Mouse (Mus musculus) lung, embryonic 16.5 days (tissue): ENCODE measurements around the gene Lyzl4. TPM values are rescaled to one million over a fixed set of nuclear protein-coding genes. Genes with fewer than 3 reads are reported as not detected.

ENCODE experiments used
- ATAC-seq: fragments of 200-750 bp; cut with Nextera tagmentation; 2 replicates; pipeline ENCODE4 v1.8.0; 2017; ENCODE audit warnings: low read depth, mild to moderate bottlenecking, moderate library complexity
- H3K27ac ChIP-seq: fragments of 300-500 bp; sonication (generic); 2 replicates; pipeline ENCODE4 v1.5.1; 2014; ENCODE audit warnings: mild to moderate bottlenecking, control low read depth, low read length
- H3K27me3 ChIP-seq: fragments of 300-500 bp; sonication (generic); 2 replicates; pipeline ENCODE4 v1.6.1; 2014; ENCODE audit warnings: low read depth, low read length, mixed read lengths; ENCODE audit not compliant: control insufficient read depth, insufficient read depth
- H3K36me3 ChIP-seq: fragments of 300-500 bp; sonication (generic); 2 replicates; pipeline ENCODE4 v1.6.1; 2014; ENCODE audit warnings: low read length; ENCODE audit not compliant: control insufficient read depth, insufficient read depth
- H3K4me1 ChIP-seq: fragments of 300-500 bp; sonication (generic); replicated peaks from 2 replicates; pipeline ENCODE4 v1.6.1; 2014; ENCODE audit warnings: low read length, mixed read lengths; ENCODE audit not compliant: control insufficient read depth, insufficient read depth
- H3K4me2 ChIP-seq: fragments of 300-500 bp; sonication (generic); 2 replicates; pipeline ENCODE4 v1.6.1; 2014; ENCODE audit warnings: low read depth, low read length, control low read depth
- H3K4me3 ChIP-seq: fragments of 300-500 bp; sonication (generic); 2 replicates; pipeline ENCODE4 v1.5.1; 2014; ENCODE audit warnings: mild to moderate bottlenecking, low read length, control low read depth
- H3K9ac ChIP-seq: fragments of 300-500 bp; sonication (generic); 2 replicates; pipeline ENCODE4 v1.6.1; 2014; ENCODE audit warnings: low read length, control low read depth
- H3K9me3 ChIP-seq: fragments of 300-500 bp; sonication (generic); 2 replicates; pipeline ENCODE4 v1.6.1; 2016; ENCODE audit warnings: low read length; ENCODE audit not compliant: control insufficient read depth
- WGBS: fragments of 180-500 bp; shearing (Covaris S2); extraction: QIAGEN DNeasy Blood & Tissue Kit; methylation state at CpG from one replicate; pipeline ENCODE4 v1.1.7; 2014; 5-methylcytosine and 5-hydroxymethylcytosine counted together
- polyA plus RNA-seq: library from polyadenylated mRNA; unstranded; fragments of >200 nt; fragmentation: Nextera tagmentation; extraction: Ambion mirVana; gene quantifications from 2 replicates; pipeline ENCODE4 v1.2.1, GENCODE M21; 2015

Lyzl4 gene
- polyA plus RNA-seq, 1 experiment from 2014 or later: not detected

DNA sequence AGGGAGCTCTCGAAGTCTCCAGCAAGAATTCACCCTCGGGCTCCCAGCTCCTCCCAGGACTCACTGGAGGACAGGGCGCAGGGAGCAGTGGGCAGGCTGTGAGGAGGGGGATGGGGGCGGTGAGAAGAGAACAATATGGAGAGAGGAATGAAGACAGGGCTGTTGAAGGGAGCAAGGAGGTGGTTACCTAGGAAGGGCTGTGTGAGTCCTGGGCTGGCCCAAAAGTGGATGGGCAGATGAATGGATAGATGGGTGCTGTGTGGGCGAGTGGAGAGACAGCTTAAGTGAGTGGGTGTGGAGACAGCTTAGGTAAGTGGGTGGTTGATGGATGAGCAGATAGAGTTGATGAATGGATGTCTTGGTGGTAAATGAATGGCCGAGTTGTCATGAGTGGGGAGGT lies 21.6 kb upstream of the Lyzl4 start:
- 63% methylated on average over 6 of the region's 6 CpGs for WGBS

DNA sequence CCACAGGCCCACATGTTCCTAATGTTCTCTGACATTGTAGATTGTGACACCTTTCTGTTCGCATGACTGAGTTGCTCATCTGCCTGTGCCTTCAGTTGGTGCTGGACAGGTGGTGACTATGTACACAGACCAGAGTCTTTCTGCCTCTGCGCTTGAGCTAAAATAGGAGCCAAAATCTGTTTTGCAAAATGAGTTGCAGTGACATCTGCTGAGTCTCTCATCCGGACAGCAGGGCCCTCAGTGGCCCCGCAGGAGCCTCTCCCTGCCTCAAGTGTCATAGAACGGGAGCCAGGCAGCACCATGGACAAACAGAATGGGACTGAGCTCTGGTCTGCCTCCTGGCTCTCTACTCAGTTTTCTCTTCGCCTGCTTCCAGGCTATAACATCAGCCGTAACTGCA lies 17.9 kb upstream of the Lyzl4 start:
- Histone ChIP-seq H3K9me3 (no peaks in the 10 kb centered on the region), H3K4me3 (no peak overlapping the region), H3K4me1 (peaks cover 3% of the 10 kb centered on the region; the same call in 1 of the 2 replicates), H3K27ac (no peak overlapping the region), H3K9ac (no peak overlapping the region), H3K27me3 (no peaks in the 10 kb centered on the region), H3K36me3 (no peaks in the 10 kb centered on the region), H3K4me2 (no peak overlapping the region)
- WGBS: 64% methylated on average over 7 of the region's 7 CpGs
- no peak for ATAC-seq

More for the DNA sequence above, 21.6 kb upstream of the Lyzl4 start:
- Histone ChIP-seq H3K27me3 (peaks cover 11% of the 10 kb centered on the region), H3K4me3 (no peak overlapping the region), H3K36me3 (no peaks in the 10 kb centered on the region), H3K27ac (no peak overlapping the region), H3K4me1 (0 out of 2 replicates have a peak, but pooled peaks cover 4% of the 10 kb centered on the region), H3K4me2 (no peak overlapping the region), H3K9me3 (no peaks in the 10 kb centered on the region), H3K9ac (no peak overlapping the region)
- no peak for ATAC-seq

DNA sequence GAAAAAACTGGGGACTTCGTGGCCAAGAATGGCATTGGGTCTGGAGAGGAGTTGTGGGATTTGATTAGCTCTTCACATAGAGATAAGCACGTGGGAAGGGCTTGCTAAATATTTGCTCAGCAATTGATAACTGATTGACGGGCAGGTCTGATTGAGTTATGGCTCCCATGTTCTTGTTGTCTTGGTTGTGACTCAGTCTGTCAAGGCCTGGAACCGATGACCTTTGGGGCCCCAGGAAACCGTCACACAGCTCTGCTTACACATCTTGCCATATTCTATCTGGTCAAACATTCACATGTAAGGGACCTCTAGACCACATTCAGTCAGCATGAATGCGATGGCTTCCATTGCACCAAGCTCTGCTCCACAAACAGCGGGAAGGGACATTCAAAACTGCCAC lies 16.4 kb upstream of the Lyzl4 start:
- Histone ChIP-seq H3K9me3 (no peaks in the 10 kb centered on the region), H3K27me3 (no peaks in the 10 kb centered on the region), H3K4me2 (no peak overlapping the region), H3K4me3 (no peak overlapping the region), H3K4me1 (peaks cover 3% of the 10 kb centered on the region; the same call in 1 of the 2 replicates), H3K27ac (no peak overlapping the region), H3K36me3 (no peaks in the 10 kb centered on the region), H3K9ac (no peak overlapping the region)
- WGBS: 54% methylated on average over 7 of the region's 7 CpGs
- ATAC-seq: no peak

DNA sequence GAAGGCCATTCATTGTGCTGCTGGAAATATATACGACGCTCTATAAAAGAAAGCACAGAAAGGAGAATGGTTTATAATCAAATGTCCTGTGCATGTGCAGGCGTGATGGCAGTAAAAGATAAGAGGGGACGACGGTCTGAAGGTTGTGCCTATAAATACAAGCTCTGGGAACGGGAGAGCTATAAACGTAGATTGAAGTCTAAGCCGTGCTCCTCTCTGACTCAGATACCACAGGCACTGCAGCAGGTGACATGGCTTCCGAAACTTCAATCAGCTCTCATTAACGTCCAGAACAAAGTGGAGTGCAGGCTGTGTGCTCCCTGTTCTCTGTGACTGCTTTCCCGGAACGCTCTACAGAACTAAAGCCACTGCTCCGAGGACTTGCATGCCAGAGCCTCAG lies 15.2 kb upstream of the Lyzl4 start:
- Histone ChIP-seq H3K9me3 (no peaks in the 10 kb centered on the region), H3K4me2 (no peak overlapping the region), H3K4me1 (peaks cover 3% of the 10 kb centered on the region; the same call in 1 of the 2 replicates), H3K9ac (no peak overlapping the region), H3K36me3 (no peaks in the 10 kb centered on the region), H3K27ac (no peak overlapping the region), H3K27me3 (no peaks in the 10 kb centered on the region), H3K4me3 (no peak overlapping the region)
- ATAC-seq: no peak
- WGBS: 45% methylated on average over 13 of the region's 13 CpGs

DNA sequence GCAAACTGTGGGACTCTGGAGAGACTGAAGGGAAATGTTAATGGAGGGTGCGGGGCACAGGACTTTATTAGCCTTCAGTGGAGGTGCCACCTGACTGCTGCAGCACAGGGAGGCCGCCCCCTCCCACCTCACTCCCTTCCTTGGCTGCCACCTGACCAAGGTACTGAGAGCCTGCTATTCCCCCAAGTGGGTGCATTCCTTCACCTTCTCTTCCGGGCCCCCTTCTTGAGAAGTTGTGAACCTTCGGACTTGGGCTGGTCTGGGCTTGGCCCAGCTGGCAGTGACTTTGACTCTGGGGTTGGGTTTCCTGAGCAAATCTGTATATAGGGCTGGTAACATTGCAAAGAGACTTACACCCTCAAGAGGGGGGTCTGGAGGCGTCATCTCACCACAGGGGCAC lies 14.4 kb upstream of the Lyzl4 start:
- Histone ChIP-seq H3K4me3 (no peak overlapping the region), H3K9me3 (no peaks in the 10 kb centered on the region), H3K4me1 (peaks cover 3% of the 10 kb centered on the region; the same call in 1 of the 2 replicates), H3K36me3 (no peaks in the 10 kb centered on the region), H3K27ac (no peak overlapping the region), H3K9ac (no peak overlapping the region), H3K4me2 (no peak overlapping the region), H3K27me3 (no peaks in the 10 kb centered on the region)
- 67% methylated on average over 5 of the region's 5 CpGs for WGBS
- no peak for ATAC-seq

DNA sequence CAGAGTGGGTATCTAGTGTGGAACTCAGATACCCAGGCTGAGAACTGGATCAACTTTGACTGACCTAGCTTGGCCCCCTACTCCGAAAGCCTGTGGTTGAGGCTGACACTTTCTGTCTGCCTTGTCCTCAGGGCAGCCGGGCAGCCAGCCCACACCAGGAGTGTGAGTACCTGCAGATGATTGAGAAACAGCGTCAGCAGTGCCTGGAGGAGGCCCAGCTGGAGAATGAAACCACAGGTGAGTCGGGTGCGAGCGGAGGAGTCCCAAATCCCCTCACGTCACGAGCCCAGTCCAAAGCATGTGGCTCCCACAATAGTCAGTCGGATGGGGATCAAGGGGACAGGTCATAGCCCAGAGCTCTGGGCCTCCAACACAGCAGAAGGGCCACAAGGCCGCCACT lies 11.8 kb upstream of the Lyzl4 start:
- ATAC-seq: no peak
- Histone ChIP-seq H3K27ac (no peak overlapping the region), H3K4me3 (no peak overlapping the region), H3K9ac (no peak overlapping the region), H3K36me3 (no peaks in the 10 kb centered on the region), H3K4me1 (peaks cover 3% of the 10 kb centered on the region; the same call in 1 of the 2 replicates), H3K9me3 (no peaks in the 10 kb centered on the region), H3K4me2 (no peak overlapping the region), H3K27me3 (no peaks in the 10 kb centered on the region)
- 84% methylated on average over 10 of the region's 10 CpGs for WGBS

DNA sequence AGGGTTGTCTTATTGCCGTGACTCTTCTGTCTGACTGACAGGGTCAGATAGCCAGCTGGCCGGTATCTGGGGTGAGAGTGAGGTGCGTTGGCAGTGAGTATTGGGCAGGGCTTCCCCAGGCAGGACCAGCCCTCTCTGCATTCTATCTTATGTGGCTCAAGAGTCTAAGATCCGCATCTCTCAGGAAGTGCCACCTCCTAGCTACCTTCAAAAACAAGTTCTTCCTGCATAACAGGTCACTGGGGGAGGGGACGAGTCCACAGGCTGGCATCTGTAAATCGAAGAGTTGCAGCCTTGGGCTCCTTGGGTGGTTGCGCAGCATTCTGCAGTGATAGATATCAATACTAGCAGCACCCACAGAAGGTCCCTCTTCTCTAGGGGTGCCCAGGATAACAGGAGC lies 5.1 kb upstream of the Lyzl4 start:
- H3K4me1 ChIP-seq: peaks cover 11% of the 10 kb centered on the region
- no peak for ATAC-seq
- H3K36me3 ChIP-seq: no peaks in the 10 kb centered on the region
- peaks cover 23% of the 10 kb centered on the region for H3K27me3 ChIP-seq
- no peak overlapping the region for H3K27ac ChIP-seq
- H3K4me3 ChIP-seq: no peak overlapping the region
- WGBS: 45% methylated on average over 7 of the region's 7 CpGs
- no peak overlapping the region for H3K9ac ChIP-seq
- H3K4me2 ChIP-seq: no peak overlapping the region
- no peaks in the 10 kb centered on the region for H3K9me3 ChIP-seq

DNA sequence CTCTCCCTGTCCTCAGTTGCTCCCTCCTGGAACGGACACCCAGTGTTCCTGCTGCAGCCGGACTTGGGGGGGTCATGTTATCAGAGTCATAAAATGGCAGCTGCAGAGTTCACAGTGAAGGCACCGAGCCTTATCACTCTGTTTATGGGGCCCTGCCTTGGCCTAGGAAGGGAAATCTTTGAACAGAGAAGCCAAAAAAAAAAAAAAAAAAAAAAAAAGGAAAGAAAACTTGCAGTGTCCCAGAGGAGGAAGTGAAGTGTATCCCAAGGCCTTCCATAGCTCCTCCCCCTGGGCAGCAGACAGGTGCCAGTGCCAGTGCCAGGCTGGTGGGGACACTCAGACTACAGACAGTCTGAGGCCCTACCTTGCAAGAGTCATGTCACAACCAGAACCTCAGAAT lies 3.0 kb upstream of the Lyzl4 start:
- H3K27ac ChIP-seq: no peak overlapping the region
- no peak for ATAC-seq
- peaks cover 44% of the 10 kb centered on the region for H3K27me3 ChIP-seq
- H3K4me2 ChIP-seq: no peak overlapping the region
- H3K4me3 ChIP-seq: no peak overlapping the region
- no peaks in the 10 kb centered on the region for H3K36me3 ChIP-seq
- no peaks in the 10 kb centered on the region for H3K9me3 ChIP-seq
- H3K9ac ChIP-seq: no peak overlapping the region
- peaks cover 14% of the 10 kb centered on the region for H3K4me1 ChIP-seq
- 42% methylated on average over 3 of the region's 3 CpGs for WGBS

DNA sequence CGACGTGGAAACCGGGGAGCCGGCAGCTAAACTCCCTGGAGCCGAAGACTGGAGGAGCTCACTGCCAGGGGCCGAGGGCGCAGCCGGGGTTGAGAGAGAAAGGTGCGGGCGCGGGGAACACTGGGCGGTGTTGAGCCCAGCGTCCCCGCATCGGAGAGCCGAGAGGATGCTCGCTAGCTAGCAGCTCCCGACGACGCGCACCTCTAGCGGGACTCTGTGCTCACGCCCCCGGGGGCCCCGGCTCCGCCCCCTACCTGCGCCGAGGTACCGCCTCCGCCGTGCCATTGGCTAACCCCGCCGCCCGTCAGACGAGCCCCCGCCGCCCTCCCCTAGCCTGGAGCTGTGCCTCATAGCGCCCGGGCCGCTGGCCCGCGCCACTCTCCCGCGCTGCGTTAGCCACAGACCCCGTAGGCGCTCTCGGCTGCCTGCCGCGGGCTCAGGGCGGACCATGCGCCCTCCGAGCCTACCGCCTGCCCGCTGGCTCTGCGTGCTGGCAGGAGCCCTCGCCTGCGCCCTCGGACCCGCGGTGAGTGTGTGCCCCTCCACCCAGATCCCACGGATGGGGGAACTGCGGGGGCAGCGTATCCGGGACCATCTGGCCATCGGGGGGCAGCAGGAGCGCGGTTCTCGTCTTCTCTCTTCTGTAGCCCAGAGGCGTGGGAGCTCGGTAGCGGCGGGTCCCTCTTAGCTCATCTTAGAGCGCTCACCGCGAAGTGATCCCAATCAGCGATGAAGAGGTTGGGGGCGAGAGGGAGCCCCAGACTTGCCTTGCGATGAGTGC lies 695 bp upstream of the Lyzl4 start, which contains the start of gene Vipr1:
TSS of gene Vipr1 (plus strand) at position 316 of the 781 bp plus-strand sequence.
- Histone ChIP-seq H3K9me3 (no peaks in the 10 kb centered on the region), H3K27me3 (peaks cover 47% of the 10 kb centered on the region), H3K36me3 (no peaks in the 10 kb centered on the region), H3K4me2 (peak within 1 kb of the TSS; percentile 98), H3K4me1 (peaks cover 14% of the 10 kb centered on the region), H3K4me3 (peak within 1 kb of the TSS; percentile 59), H3K9ac (peak within 1 kb of the TSS; percentile 67), H3K27ac (no peak within 1 kb of the TSS)
- under 1% methylated on average over 60 of the region's 79 CpGs for WGBS
- peak; percentile 92 for ATAC-seq
